18 mouse cellular contexts compared by ENCODE assay signal in genomic region chr5:98703963-98704362, GRCm38 (mm10).
DNase-seq lines count a peak whose midpoint lies in the region; ATAC-seq and TF ChIP-seq lines count a peak whose summit lies in the region.
"Had no signal": no experiment of that assay in that cellular context is flagged by ENCODE, and none has a peak within 500 bp of the region (broad histone marks: within the 10 kb centered on the region; RNA-seq: fewer than 3 reads in every experiment).

No protein-coding gene starts in this region.

- no peaks in the 10 kb centered on the region for H3K4me1 ChIP-seq in embryonic facial prominence, embryonic 15.5 days
- H3K4me1 ChIP-seq in limb, embryonic 14.5 days (ENCODE audit: control insufficient read depth, insufficient read depth, low read length): peaks cover 12% of the 10 kb centered on the region
- no peaks in the 10 kb centered on the region for H3K4me1 ChIP-seq in lung, adult 2 months (ENCODE audit: control insufficient read depth, insufficient read depth, low read length)
- H3K4me1 ChIP-seq: forebrain, embryonic 15.5 days; heart, embryonic 12.5 days; hindbrain, embryonic 15.5 days had no signal

- no peak for TF ChIP-seq CTCF in lung, adult 2 months (IDR thresholded peaks at IDR 0.05; ENCODE audit: insufficient read depth, low read length)

- H3K9me3 ChIP-seq in embryonic facial prominence, embryonic 15.5 days (replicated peaks): no peaks in the 10 kb centered on the region
- no peaks in the 10 kb centered on the region for H3K9me3 ChIP-seq in limb, embryonic 14.5 days (ENCODE audit: control insufficient read depth, low read length)
- H3K9me3 ChIP-seq: forebrain, embryonic 15.5 days; heart, embryonic 12.5 days; hindbrain, embryonic 15.5 days had no signal

- H3K27ac ChIP-seq in embryonic facial prominence, embryonic 15.5 days (replicated peaks): no peak overlapping the region
- H3K27ac ChIP-seq in limb, embryonic 14.5 days (replicated peaks; ENCODE audit: low read depth, low read length): no peak overlapping the region
- H3K27ac ChIP-seq: forebrain, embryonic 15.5 days; heart, adult 2 months; hindbrain, embryonic 15.5 days had no signal

- no peak overlapping the region for H3K4me2 ChIP-seq in embryonic facial prominence, embryonic 15.5 days (replicated peaks)
- no peak overlapping the region for H3K4me2 ChIP-seq in limb, embryonic 14.5 days (replicated peaks; ENCODE audit: low read depth, low read length, severe bottlenecking)
- H3K4me2 ChIP-seq: forebrain, embryonic 15.5 days; heart, embryonic 12.5 days; hindbrain, embryonic 15.5 days had no signal

- no peak for TF ChIP-seq POLR2A in limb, embryonic 14.5 days (IDR thresholded peaks at IDR 0.05; ENCODE audit: borderline replicate concordance, extremely low read depth, insufficient read depth, insufficient read length)
- TF ChIP-seq POLR2A in lung, adult 2 months (IDR thresholded peaks at IDR 0.05; ENCODE audit: borderline replicate concordance, extremely low read depth, low read depth, low read length): no peak

- H3K9ac ChIP-seq in embryonic facial prominence, embryonic 15.5 days: no peak overlapping the region
- no peak overlapping the region for H3K9ac ChIP-seq in limb, embryonic 14.5 days (ENCODE audit: low read depth, low read length, severe bottlenecking)
- H3K9ac ChIP-seq: forebrain, embryonic 15.5 days; heart, embryonic 12.5 days; hindbrain, embryonic 15.5 days had no signal

- peak; percentile 19; the same call in 1 of the 2 replicates for ATAC-seq in embryonic facial prominence, embryonic 15.5 days (ENCODE audit: insufficient number of reproducible peaks, low FRiP score, low TSS enrichment, low read depth)
- peak; percentile 57; the same call in 1 of the 2 replicates for ATAC-seq in limb, embryonic 14.5 days (ENCODE audit: low FRiP score, low read depth)
- no peak for ATAC-seq in monocyte, adult 5-6 weeks (replicated peaks; ENCODE audit: insufficient number of reproducible peaks, low FRiP score, low TSS enrichment, poor library complexity, severe bottlenecking)
- ATAC-seq: forebrain, embryonic 15.5 days; intestine, postnatal 0 days had no signal

- no peaks in the 10 kb centered on the region for H3K36me3 ChIP-seq in embryonic facial prominence, embryonic 15.5 days
- H3K36me3 ChIP-seq in limb, embryonic 14.5 days (ENCODE audit: control insufficient read depth, insufficient read depth, low read length): no peaks in the 10 kb centered on the region
- H3K36me3 ChIP-seq: forebrain, embryonic 15.5 days; heart, embryonic 12.5 days; hindbrain, embryonic 15.5 days had no signal

- peak; percentile 15 for DNase-seq in R1 (ENCODE audit: low read depth, low spot score)
- DNase-seq in embryo, embryonic 11.5 days (ENCODE audit: low read depth, low spot score): peak; percentile 11
- DNase-seq in limb, embryonic 14.5 days (ENCODE audit: low spot score): peak; percentile 38
- DNase-seq in thymus, postnatal 25 days: no peak
- no peak for DNase-seq in lung, adult 2 months
- DNase-seq: adrenal gland, adult 8-10 months; adrenal gland, postnatal 36 days; cerebellum, adult 2 months; cerebellum, postnatal 10 days; gastrocnemius, postnatal 14 days; heart, adult 2 months; heart, postnatal 36 days had no signal

- H3K27me3 ChIP-seq in embryonic facial prominence, embryonic 15.5 days: no peaks in the 10 kb centered on the region
- no peaks in the 10 kb centered on the region for H3K27me3 ChIP-seq in limb, embryonic 14.5 days (ENCODE audit: control insufficient read depth, insufficient read depth, low read length)
- H3K27me3 ChIP-seq: forebrain, embryonic 15.5 days; heart, embryonic 12.5 days; hindbrain, embryonic 15.5 days had no signal

- 39% methylated on average over 5 of the region's 5 CpGs for WGBS in embryonic facial prominence, embryonic 15.5 days
- 23% methylated on average over 5 of the region's 5 CpGs for WGBS in limb, embryonic 14.5 days
- 64% methylated on average over 5 of the region's 5 CpGs for WGBS in lung, adult 2 months

- H3K4me3 ChIP-seq in embryonic facial prominence, embryonic 15.5 days (replicated peaks): no peak overlapping the region
- H3K4me3 ChIP-seq in limb, embryonic 14.5 days (replicated peaks; ENCODE audit: low read length): no peak overlapping the region
- no peak overlapping the region for H3K4me3 ChIP-seq in lung, adult 2 months (replicated peaks; ENCODE audit: extremely low read depth, low read depth, low read length)
- H3K4me3 ChIP-seq: forebrain, embryonic 15.5 days; heart, adult 2 months; heart, embryonic 12.5 days; hindbrain, embryonic 15.5 days had no signal

Comparison
In these comparisons a context has a peak if more than half of its experiments do, and no peak if none do; other contexts are left out.
1. DNase-seq: peak in R1 (single experiment), embryo, embryonic 11.5 days (single experiment) and limb, embryonic 14.5 days (single experiment); none in thymus, postnatal 25 days (single experiment) and lung, adult 2 months (single experiment).